Mouse (Mus musculus) activated CD4-positive, CD25-positive, alpha-beta regulatory T cell, adult 4 months (primary cell): Measurements from ENCODE around the gene Gm3183. TPM values are rescaled to one million over a fixed set of nuclear protein-coding genes. Genes with fewer than 3 reads are reported as not detected.
"Not testable (repeated sequence)": the region's sequence is repeated elsewhere in the genome, so short reads cannot be mapped to it uniquely, and the experiment has no call there.

ENCODE experiments used
- ATAC-seq: one replicate; pipeline ENCODE4 v1.8.0; 2017
- polyA plus RNA-seq, 2 experiments: library from polyadenylated mRNA; unstranded; fragments of 100-300 nt; shearing (Covaris generic); gene quantifications; one replicate each; pipeline ENCODE4 v1.2.1; 2017

Gm3183 gene
- polyA plus RNA-seq: under 1 TPM in 1 of 2 experiments, not detected in 1; 0.65 TPM

DNA sequence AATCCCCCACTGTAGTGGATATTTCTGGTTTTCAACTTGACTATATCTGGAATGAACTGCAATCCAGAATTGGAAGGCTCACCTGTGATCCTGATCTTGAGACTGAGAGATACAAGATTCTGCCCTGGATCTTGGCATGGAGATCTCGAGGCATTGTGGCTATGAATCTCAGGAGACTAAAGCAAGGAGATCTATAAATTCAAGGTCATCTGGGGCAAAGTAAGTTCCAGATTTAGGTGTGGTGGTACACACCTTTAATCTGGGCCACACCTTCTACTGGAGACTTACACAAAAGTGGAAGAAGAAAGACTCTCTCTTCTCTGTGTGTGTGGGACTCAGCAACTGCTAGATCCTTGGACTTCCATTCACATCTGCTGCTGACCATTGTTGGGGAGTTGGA lies at the start of gene Gm3183:
TSS of gene Gm3183 (plus strand) at position 301 of the 400 bp plus-strand sequence.
- not testable (repeated sequence) for ATAC-seq

Other genes starting within 250 kb of the Gm3183 start
- gene Gm3147, start 249.1 kb upstream of the Gm3183 start, polyA plus RNA-seq: not detected
- under 1 TPM in 1 of 2 experiments, not detected in 1; 0.58 TPM for gene Gm6509, start 241.5 kb upstream of the Gm3183 start, polyA plus RNA-seq
- not detected for gene Gm6205, start 217.1 kb upstream of the Gm3183 start, polyA plus RNA-seq
- not detected for gene Gm6367, start 123.2 kb downstream of the Gm3183 start, polyA plus RNA-seq
- not detected for gene Gm7942, start 241.5 kb downstream of the Gm3183 start, polyA plus RNA-seq